Comparison of ENCODE assay signal across 22 mouse cellular contexts in the genomic region with DNA sequence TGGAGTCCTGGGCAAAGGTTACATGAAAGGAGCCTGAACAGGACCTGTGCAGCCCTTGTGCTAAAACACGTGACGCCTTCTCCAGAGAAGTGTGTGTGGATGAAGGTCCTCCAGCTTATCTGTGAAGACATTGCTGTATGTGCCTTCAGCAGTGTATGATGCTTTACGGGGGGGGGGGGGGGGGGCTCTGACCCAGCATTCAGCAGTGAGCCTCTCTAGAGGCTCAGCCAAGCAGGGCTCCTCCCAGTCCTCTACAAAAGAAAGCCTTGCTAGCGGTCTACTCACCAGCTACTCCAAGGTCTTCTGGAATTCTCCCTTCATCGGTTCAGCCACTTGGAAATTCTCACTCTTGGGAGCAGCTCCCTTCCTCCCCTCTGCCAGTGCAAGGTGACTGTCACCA. TPM values are rescaled to one million over a fixed set of nuclear protein-coding genes. Genes with fewer than 3 reads are reported as not detected.
DNase-seq lines count a peak whose midpoint lies in the region; ATAC-seq and TF ChIP-seq lines count a peak whose summit lies in the region.
"Not testable (repeated sequence)": the region's sequence is repeated elsewhere in the genome, so short reads cannot be mapped to it uniquely, and the experiment has no call there.
"Had no signal": no experiment of that assay in that cellular context is flagged by ENCODE, and none has a peak within 500 bp of the region (broad histone marks: within the 10 kb centered on the region; RNA-seq: fewer than 3 reads in every experiment).

No protein-coding gene starts in this region.

- H3K4me3 ChIP-seq in G1E (ENCODE audit: low read depth, low read length): peak overlapping the region; percentile 64
- H3K4me3 ChIP-seq in heart, embryonic 10.5 days; heart, embryonic 12.5 days; liver, embryonic 11.5 days (ENCODE audit: low read depth, low read length); liver, postnatal 0 days (ENCODE audit: low read depth, low read length): not testable (repeated sequence)
- H3K4me3 ChIP-seq in liver, embryonic 13.5 days (replicated peaks): peak overlapping the region; percentile 41
- H3K4me3 ChIP-seq in liver, embryonic 15.5 days (replicated peaks): peak overlapping the region; percentile 36

- DNase-seq in G1E (ENCODE audit: low spot score); liver, embryonic 11.5 days (ENCODE audit: low spot score); liver, embryonic 13.5 days; liver, postnatal 0 days: not testable (repeated sequence)
- DNase-seq in heart, embryonic 10.5 days (ENCODE audit: low spot score): peak; percentile 80

- not testable (repeated sequence) for TF ChIP-seq CTCF in G1E (IDR thresholded peaks at IDR 0.05; ENCODE audit: low read depth, low read length); liver, postnatal 0 days (IDR thresholded peaks at IDR 0.05; ENCODE audit: low read depth)

- H3K27me3 ChIP-seq in G1E (ENCODE audit: insufficient read depth, low read length); heart, embryonic 10.5 days (ENCODE audit: insufficient read depth, poor library complexity, severe bottlenecking); heart, embryonic 12.5 days (replicated peaks); liver, embryonic 11.5 days (replicated peaks; ENCODE audit: control insufficient read depth, insufficient read depth, low read length); liver, embryonic 13.5 days; liver, embryonic 15.5 days; liver, postnatal 0 days (ENCODE audit: insufficient read depth, low read length): not testable (repeated sequence)

- peaks cover 66% of the 10 kb centered on the region for H3K4me1 ChIP-seq in G1E (ENCODE audit: insufficient read depth, low read depth, low read length)
- not testable (repeated sequence) for H3K4me1 ChIP-seq in heart, embryonic 10.5 days; heart, embryonic 12.5 days (replicated peaks); liver, embryonic 11.5 days (replicated peaks; ENCODE audit: control insufficient read depth, insufficient read depth, low read length)
- H3K4me1 ChIP-seq in liver, embryonic 13.5 days (replicated peaks): peaks cover 79% of the 10 kb centered on the region
- H3K4me1 ChIP-seq in liver, embryonic 15.5 days (replicated peaks): peaks cover 77% of the 10 kb centered on the region
- peaks cover 21% of the 10 kb centered on the region for H3K4me1 ChIP-seq in liver, postnatal 0 days (ENCODE audit: insufficient read depth)

- H3K9ac ChIP-seq in heart, embryonic 12.5 days; liver, embryonic 11.5 days (ENCODE audit: low read depth, low read length): not testable (repeated sequence)
- peak overlapping the region; percentile 65; the same call in 1 of the 2 replicates for H3K9ac ChIP-seq in liver, embryonic 13.5 days
- H3K9ac ChIP-seq in liver, embryonic 15.5 days: peak overlapping the region; percentile 47
- 0 out of 2 replicates have a peak overlapping the region, but pooled peaks have one; percentile 34 for H3K9ac ChIP-seq in liver, postnatal 0 days (replicated peaks)

- TF ChIP-seq EP300 in liver, postnatal 0 days (IDR thresholded peaks at IDR 0.05; ENCODE audit: low read depth): not testable (repeated sequence)

- H3K9me3 ChIP-seq in G1E (replicated peaks); heart, embryonic 10.5 days; heart, embryonic 12.5 days (replicated peaks); liver, embryonic 11.5 days (ENCODE audit: control insufficient read depth, low read length); liver, embryonic 13.5 days (replicated peaks); liver, embryonic 15.5 days (replicated peaks); liver, postnatal 0 days (ENCODE audit: low read length): not testable (repeated sequence)

- not testable (repeated sequence) for H3K4me2 ChIP-seq in heart, embryonic 12.5 days
- H3K4me2 ChIP-seq in liver, embryonic 11.5 days: peak overlapping the region; percentile 26
- peak overlapping the region; percentile 53 for H3K4me2 ChIP-seq in liver, embryonic 13.5 days
- peak overlapping the region; percentile 50 for H3K4me2 ChIP-seq in liver, embryonic 15.5 days
- H3K4me2 ChIP-seq in liver, postnatal 0 days (ENCODE audit: low read depth, low read length): peak overlapping the region; percentile 22; the same call in 1 of the 2 replicates

- WGBS in heart, embryonic 10.5 days: 68% methylated on average over 4 of the region's 5 CpGs
- 65% methylated on average over 5 of the region's 5 CpGs for WGBS in heart, embryonic 12.5 days
- WGBS in liver, embryonic 11.5 days: 73% methylated on average over 5 of the region's 5 CpGs
- 47% methylated on average over 5 of the region's 5 CpGs for WGBS in liver, embryonic 13.5 days (ENCODE audit: insufficient replicate concordance)
- 39% methylated on average over 5 of the region's 5 CpGs for WGBS in liver, embryonic 15.5 days (ENCODE audit: insufficient replicate concordance)
- WGBS in liver, postnatal 0 days (ENCODE audit: insufficient replicate concordance): 58% methylated on average over 5 of the region's 5 CpGs

- H3K36me3 ChIP-seq in G1E (replicated peaks); heart, embryonic 10.5 days; heart, embryonic 12.5 days; liver, embryonic 11.5 days (ENCODE audit: control insufficient read depth, insufficient read depth, low read length); liver, embryonic 13.5 days; liver, embryonic 15.5 days (replicated peaks); liver, postnatal 0 days (replicated peaks; ENCODE audit: insufficient read depth, low read length): not testable (repeated sequence)

- H3K27ac ChIP-seq in heart, embryonic 10.5 days; heart, embryonic 12.5 days (ENCODE audit: poor library complexity, severe bottlenecking); liver, embryonic 11.5 days (ENCODE audit: low read depth, low read length): not testable (repeated sequence)
- H3K27ac ChIP-seq in liver, embryonic 13.5 days: peak overlapping the region; percentile 92
- peak overlapping the region; percentile 89 for H3K27ac ChIP-seq in liver, embryonic 15.5 days (replicated peaks)
- peak overlapping the region; percentile 67; the same call in 1 of the 2 replicates for H3K27ac ChIP-seq in liver, postnatal 0 days (ENCODE audit: low read depth)

- not testable (repeated sequence) for ATAC-seq in G1E (ENCODE audit: extremely low read depth, insufficient number of reproducible peaks, low FRiP score, poor library complexity, severe bottlenecking)
- ATAC-seq in heart, embryonic 12.5 days (ENCODE audit: insufficient number of reproducible peaks, low FRiP score): peak; percentile 57; the same call in 1 of the 2 replicates
- peak; percentile 77 for ATAC-seq in liver, embryonic 11.5 days (replicated peaks; ENCODE audit: low FRiP score)
- ATAC-seq in liver, embryonic 13.5 days (ENCODE audit: low read depth): peak; percentile 78
- peak; percentile 55 for ATAC-seq in liver, embryonic 15.5 days (ENCODE audit: insufficient read depth)
- ATAC-seq in liver, postnatal 0 days: peak; percentile 54; the same call in 1 of the 2 replicates

RNA-seq across cellular contexts. Expression of a gene that starts 6.9 kb away (rescaled TPM):
- total RNA-seq in G1E (2014; fragmentation: Nextera tagmentation): 0.34 and 0.60 TPM in 2 replicates
- not detected in 2 replicates for total RNA-seq in G1E (2017)
- polyA plus RNA-seq in G1E (2012): not detected in 2 replicates
- polyA plus RNA-seq in heart, embryonic 10.5 days (2016; fragmentation: Nextera tagmentation; extraction: Ambion mirVana): 0.09 and 0.19 TPM in 2 replicates
- polyA plus RNA-seq in heart, embryonic 12.5 days (2016; fragmentation: Nextera tagmentation; extraction: Ambion mirVana): 0.11 TPM in 1 of 2 replicates, not detected in the other
- 0.11 and 0.18 TPM in 2 replicates for polyA plus RNA-seq in liver, embryonic 11.5 days (2014; fragmentation: Nextera tagmentation; extraction: Ambion mirVana)
- 0.07 and 0.08 TPM in 2 replicates for polyA plus RNA-seq in liver, embryonic 13.5 days (2015; fragmentation: Nextera tagmentation; extraction: Ambion mirVana)
- polyA plus RNA-seq in liver, embryonic 15.5 days (2015; fragmentation: Nextera tagmentation; extraction: Ambion mirVana): not detected in 2 replicates
- 0.05 TPM in 1 of 2 replicates, not detected in the other for polyA plus RNA-seq in liver, postnatal 0 days (2015; fragmentation: Nextera tagmentation; extraction: Ambion mirVana)
- total RNA-seq: adrenal gland, postnatal 10 days; CH12.LX; common myeloid progenitor, adult 5-6 weeks; MEL had no signal
- polyA plus RNA-seq: adrenal gland, adult 2 months; CD4-positive, CD25-positive, alpha-beta regulatory T cell, adult 4 months; erythroblast, embryonic 14.5 days had no signal

RNA-seq across cellular contexts. Expression of a gene that starts 9.8 kb away (rescaled TPM):
- total RNA-seq in G1E (2014; fragmentation: Nextera tagmentation) (11.5 and 14.5 TPM in 2 replicates), G1E (2017) (0.12 and 0.16 TPM in 2 replicates)
- 0.10 and 0.14 TPM in 2 replicates for polyA plus RNA-seq in G1E (2012)
- polyA plus RNA-seq in heart, embryonic 10.5 days (2016; fragmentation: Nextera tagmentation; extraction: Ambion mirVana): 0.04 TPM in 2 replicates
- 0.04 TPM in 1 of 2 replicates, not detected in the other for polyA plus RNA-seq in heart, embryonic 12.5 days (2016; fragmentation: Nextera tagmentation; extraction: Ambion mirVana)
- 0.22 and 0.29 TPM in 2 replicates for polyA plus RNA-seq in liver, embryonic 11.5 days (2014; fragmentation: Nextera tagmentation; extraction: Ambion mirVana)
- polyA plus RNA-seq in liver, embryonic 13.5 days (2015; fragmentation: Nextera tagmentation; extraction: Ambion mirVana): 0.12 and 0.15 TPM in 2 replicates
- polyA plus RNA-seq in liver, embryonic 15.5 days (2015; fragmentation: Nextera tagmentation; extraction: Ambion mirVana): 0.15 TPM in 2 replicates
- polyA plus RNA-seq in liver, postnatal 0 days (2015; fragmentation: Nextera tagmentation; extraction: Ambion mirVana): 0.04 TPM in 2 replicates
- total RNA-seq: adrenal gland, adult 2 months; adrenal gland, postnatal 10 days; adrenal gland, postnatal 25 days; adrenal gland, postnatal 4 days; CH12.LX; common myeloid progenitor, adult 5-6 weeks; MEL had no signal
- polyA plus RNA-seq: adrenal gland, adult 2 months; brain, embryonic 14.5 days; CD4-positive, CD25-positive, alpha-beta regulatory T cell, adult 4 months; embryonic facial prominence, embryonic 11.5 days; embryonic facial prominence, embryonic 13.5 days; embryonic facial prominence, embryonic 15.5 days; erythroblast, embryonic 14.5 days; forebrain, embryonic 12.5 days; forebrain, embryonic 14.5 days had no signal

RNA-seq across cellular contexts. Expression of a gene that starts 10.5 kb away (rescaled TPM):
- total RNA-seq in G1E (2014; fragmentation: Nextera tagmentation) (not detected in 2 replicates), G1E (2017) (0.05 TPM in 1 of 2 replicates, not detected in the other)
- 0.05 TPM in 1 of 2 replicates, not detected in the other for polyA plus RNA-seq in G1E (2012)
- polyA plus RNA-seq in heart, embryonic 10.5 days (2016; fragmentation: Nextera tagmentation; extraction: Ambion mirVana): 0.16 and 0.24 TPM in 2 replicates
- polyA plus RNA-seq in heart, embryonic 12.5 days (2016; fragmentation: Nextera tagmentation; extraction: Ambion mirVana): 0.37 and 0.60 TPM in 2 replicates
- polyA plus RNA-seq in liver, embryonic 11.5 days (2014; fragmentation: Nextera tagmentation; extraction: Ambion mirVana): 0.71 and 0.75 TPM in 2 replicates
- polyA plus RNA-seq in liver, embryonic 13.5 days (2015; fragmentation: Nextera tagmentation; extraction: Ambion mirVana): 0.28 and 0.48 TPM in 2 replicates
- polyA plus RNA-seq in liver, embryonic 15.5 days (2015; fragmentation: Nextera tagmentation; extraction: Ambion mirVana): 0.35 and 0.61 TPM in 2 replicates
- 0.22 and 0.39 TPM in 2 replicates for polyA plus RNA-seq in liver, postnatal 0 days (2015; fragmentation: Nextera tagmentation; extraction: Ambion mirVana)
- total RNA-seq: adrenal gland, postnatal 10 days; adrenal gland, postnatal 25 days; adrenal gland, postnatal 4 days; CH12.LX; common myeloid progenitor, adult 5-6 weeks; MEL had no signal
- polyA plus RNA-seq: adrenal gland, adult 2 months; brain, embryonic 14.5 days; CD4-positive, CD25-positive, alpha-beta regulatory T cell, adult 4 months; embryonic facial prominence, embryonic 11.5 days; erythroblast, embryonic 14.5 days had no signal

RNA-seq across cellular contexts. Expression of a gene that starts 53.0 kb away (rescaled TPM):
- total RNA-seq in G1E (2014; fragmentation: Nextera tagmentation): 1.8 TPM in 1 of 2 replicates, not detected in the other
- total RNA-seq in G1E (2017): 0.29 and 0.98 TPM in 2 replicates
- 0.04 TPM in 2 replicates for polyA plus RNA-seq in G1E (2012)
- polyA plus RNA-seq in heart, embryonic 10.5 days (2016; fragmentation: Nextera tagmentation; extraction: Ambion mirVana): 1.5 and 2.8 TPM in 2 replicates
- 3.4 and 3.9 TPM in 2 replicates for polyA plus RNA-seq in heart, embryonic 12.5 days (2016; fragmentation: Nextera tagmentation; extraction: Ambion mirVana)
- 0.38 and 0.42 TPM in 2 replicates for polyA plus RNA-seq in liver, embryonic 11.5 days (2014; fragmentation: Nextera tagmentation; extraction: Ambion mirVana)
- polyA plus RNA-seq in liver, embryonic 13.5 days (2015; fragmentation: Nextera tagmentation; extraction: Ambion mirVana): 0.13 and 0.40 TPM in 2 replicates
- 0.12 and 0.16 TPM in 2 replicates for polyA plus RNA-seq in liver, embryonic 15.5 days (2015; fragmentation: Nextera tagmentation; extraction: Ambion mirVana)
- polyA plus RNA-seq in liver, postnatal 0 days (2015; fragmentation: Nextera tagmentation; extraction: Ambion mirVana): 0.11 and 0.12 TPM in 2 replicates
- total RNA-seq: CH12.LX had no signal
- polyA plus RNA-seq: erythroblast, embryonic 14.5 days had no signal
